8 mouse cellular contexts compared by ENCODE assay signal in genomic region chr11:52395940-52396596, GRCm38 (mm10). TPM values are rescaled to one million over a fixed set of nuclear protein-coding genes. Genes with fewer than 3 reads are reported as not detected.
DNase-seq lines count a peak whose midpoint lies in the region; ATAC-seq and TF ChIP-seq lines count a peak whose summit lies in the region.

Gene 9530068E07Rik (plus strand): TSS chr11:52396428.

- peak; percentile 90 for TF ChIP-seq POLR2A in cortical plate, adult 2 months (IDR thresholded peaks at IDR 0.05; ENCODE audit: extremely low read depth, insufficient read depth, low read length)

- peak; percentile 88 for DNase-seq in gastrocnemius, postnatal 10 days
- peak; percentile 97 for DNase-seq in induced T-regulatory cell, adult 2 months (ENCODE audit: low read depth)
- DNase-seq in left cerebral cortex, adult 9 months (ENCODE audit: low spot score in 2 of 2), result peak; percentile 80 to 92
- DNase-seq in right cerebral cortex, postnatal 14 days, result peak; percentile 94
- peak; percentile 82 to 90 for DNase-seq in urinary bladder, postnatal 36 days (ENCODE audit: low spot score in 2 of 2)

- H3K4me3 ChIP-seq in cortical plate, adult 2 months (ENCODE audit: insufficient read depth, low read length), result peak within 1 kb of the TSS; percentile 84

- no peak for TF ChIP-seq CTCF in cortical plate, adult 2 months (IDR thresholded peaks at IDR 0.05; ENCODE audit: extremely low read depth, insufficient read depth, low read length)

- peak; percentile 86 for ATAC-seq in activated CD4-positive, CD25-positive, alpha-beta regulatory T cell, adult 4 months
- ATAC-seq in megakaryocyte progenitor cell, adult 5-6 weeks (replicated peaks; ENCODE audit: poor library complexity), result peak; percentile 95

- H3K27ac ChIP-seq in cortical plate, adult 2 months (ENCODE audit: insufficient read depth, low read length), result peak within 1 kb of the TSS; percentile 89

- H3K4me1 ChIP-seq in cortical plate, adult 2 months (ENCODE audit: control insufficient read depth, insufficient read depth, low read length), result peaks cover 6% of the 10 kb centered on the region

RNA-seq across cellular contexts. Expression of gene 9530068E07Rik, which starts in this region (rescaled TPM):
- polyA plus RNA-seq in activated CD4-positive, CD25-positive, alpha-beta regulatory T cell, adult 4 months (2017; shearing (Covaris generic)), result 10 to 100 TPM; 38.9 to 49.8 TPM
- polyA plus RNA-seq in cortical plate, adult 2 months (2012; rRNA removed), result 78.5 and 79.1 TPM in 2 replicates
- 10 to 100 TPM; 76.7 to 83.4 TPM for total RNA-seq in gastrocnemius, postnatal 10 days (2021)
- 132 and 143 TPM in 2 replicates for total RNA-seq in megakaryocyte progenitor cell, adult 5-6 weeks (2015)
- 79.5 and 86.6 TPM in 2 replicates for total RNA-seq in megakaryocyte progenitor cell, adult 5-6 weeks (2017)

Comparison
In these comparisons a context has a peak if more than half of its experiments do, and no peak if none do; other contexts are left out.
1. Peak in every context shown above with its lines: DNase-seq, ATAC-seq, H3K4me3 ChIP-seq and H3K27ac ChIP-seq.